Mouse (Mus musculus) urinary bladder, postnatal 0 days (tissue): ENCODE measurements around the gene Gm20736. TPM values are rescaled to one million over a fixed set of nuclear protein-coding genes. Genes with fewer than 3 reads are reported as not detected.

Source experiments
- polyA plus RNA-seq: library from polyadenylated mRNA; unstranded; fragments of >200 nt; fragmentation: Nextera tagmentation; extraction: Ambion mirVana; gene quantifications from 2 replicates; pipeline ENCODE4 v1.2.1, GENCODE M21; 2015

Gm20736 gene
- not detected in 2 replicates for polyA plus RNA-seq

GRCm38 (mm10) chrY:65377390-65377789, at the start of gene Gm20736:
Gene Gm20736, plus strand, starts transcription at chrY:65377690.

Other genes starting within 250 kb of the Gm20736 start
- gene Gm20924, start 170.2 kb upstream of the Gm20736 start, polyA plus RNA-seq = not detected in 2 replicates